Mouse (Mus musculus) bone marrow, adult 2 months (tissue): ENCODE measurements around the gene Lrrc71. TPM values are rescaled to one million over a fixed set of nuclear protein-coding genes. Genes with fewer than 3 reads are reported as not detected.

ENCODE experiments used
- H3K27ac ChIP-seq: fragments of 200-500 bp; 2 replicates; pipeline ENCODE4 v1.5.1; 2012; ENCODE audit warnings: low read depth, mild to moderate bottlenecking, control low read depth, inconsistent platforms, low read length; ENCODE audit not compliant: control insufficient read depth, poor library complexity, insufficient read depth
- H3K4me1 ChIP-seq: fragments of 200-500 bp; 2 replicates; pipeline ENCODE4 v1.6.1; 2011; ENCODE audit warnings: low read length; ENCODE audit not compliant: control insufficient read depth, insufficient read depth
- H3K4me3 ChIP-seq: fragments of 200-500 bp; replicated peaks from 2 replicates; pipeline ENCODE3; 2011; ENCODE audit warnings: mild to moderate bottlenecking, low read depth, low read length, control low read depth; ENCODE audit not compliant: control insufficient read depth
- CTCF ChIP-seq: fragments of 200-500 bp; IDR thresholded peaks from 2 replicates; pipeline ENCODE4 v1.5.1; 2011; ENCODE audit warnings: low read length, control low read depth; ENCODE audit not compliant: control insufficient read depth, insufficient read depth
- POLR2A ChIP-seq: fragments of 200-500 bp; IDR thresholded peaks from 2 replicates; pipeline ENCODE4 v1.6.1; 2011; ENCODE audit warnings: low read depth, mild to moderate bottlenecking, control low read depth, low read length, borderline replicate concordance; ENCODE audit not compliant: control insufficient read depth
- WGBS: fragments of 180-500 bp; shearing (Covaris S2); methylation state at CpG from one replicate; pipeline ENCODE4 v1.1.7; 2018; 5-methylcytosine and 5-hydroxymethylcytosine counted together
- polyA plus RNA-seq: library from polyadenylated mRNA; stranded (reverse); fragments of >200 nt; gene quantifications from 2 replicates; pipeline ENCODE4 v1.2.4, GENCODE M21; 2011; ENCODE audit warnings: low replicate concordance; ENCODE audit not compliant: missing spikeins, insufficient read depth, insufficient read length

Gene Lrrc71
- polyA plus RNA-seq, 1 experiment, result 11.7 TPM

DNA sequence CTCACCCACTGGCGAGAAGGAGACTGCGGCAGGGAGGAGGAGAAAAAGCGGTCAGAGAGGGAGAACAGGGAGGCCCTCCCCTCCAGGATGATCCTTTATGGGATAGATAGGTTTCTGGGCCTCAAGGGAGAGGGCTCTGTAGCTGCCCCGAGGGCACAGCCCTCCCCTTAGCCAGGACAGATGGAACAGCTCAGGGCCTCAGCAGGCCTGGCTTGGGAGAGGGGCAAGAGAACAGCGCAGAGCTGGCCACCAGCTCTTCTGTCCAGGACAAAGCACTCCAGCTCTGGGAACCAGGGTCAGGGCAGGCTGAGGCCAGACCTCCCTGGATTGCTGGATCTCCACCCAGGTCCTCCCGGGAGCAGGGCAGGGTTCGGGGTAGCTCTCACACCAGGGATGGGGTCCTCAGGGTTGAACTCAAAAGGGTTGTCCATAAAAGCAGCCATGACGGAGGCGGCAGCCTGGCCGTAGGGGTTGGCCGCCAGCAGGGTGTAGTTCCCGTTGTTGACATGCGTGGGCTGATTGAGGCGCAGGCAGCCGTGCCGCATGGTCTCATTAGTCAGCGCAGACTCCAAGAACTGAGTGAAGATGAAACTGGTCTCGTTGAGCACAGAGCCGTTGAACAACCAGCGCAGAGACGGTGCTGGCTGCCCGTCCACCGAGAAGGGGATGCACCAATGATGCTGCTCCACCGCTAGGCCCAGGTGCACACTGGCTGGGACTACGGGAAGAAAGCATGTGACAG lies 35.0 kb upstream of the Lrrc71 start:
- no peaks in the 10 kb centered on the region for H3K4me1 ChIP-seq
- no peak overlapping the region for H3K4me3 ChIP-seq
- WGBS, result 85% methylated on average over 25 of the region's 25 CpGs
- H3K27ac ChIP-seq, result no peak overlapping the region
- TF ChIP-seq CTCF, result no peak
- no peak for TF ChIP-seq POLR2A

DNA sequence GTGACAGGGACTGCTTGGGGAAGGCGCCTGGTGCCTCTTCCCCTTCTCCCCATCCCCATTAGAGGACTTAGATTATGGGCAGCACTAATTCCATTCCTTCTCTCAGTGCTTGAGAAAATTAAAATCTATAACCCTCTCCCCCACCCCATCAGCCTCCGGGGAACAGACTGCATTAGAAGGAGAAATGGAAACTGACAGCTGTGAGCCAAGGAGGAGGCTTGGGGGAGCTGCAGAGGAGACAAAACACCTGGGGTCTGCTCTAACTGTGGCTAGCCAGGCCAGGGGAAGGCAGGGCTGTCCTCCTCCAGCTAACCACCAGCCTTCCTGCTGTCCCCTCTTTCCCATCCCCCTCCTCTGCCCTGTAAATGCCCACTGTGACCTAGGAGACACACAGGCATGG lies 30.7 kb upstream of the Lrrc71 start:
- 60% methylated on average over 2 of the region's 2 CpGs for WGBS
- no peak for TF ChIP-seq CTCF
- no peak for TF ChIP-seq POLR2A
- Histone ChIP-seq H3K4me1 (no peaks in the 10 kb centered on the region), H3K27ac (no peak overlapping the region), H3K4me3 (no peak overlapping the region)

GRCm38 (mm10) chr3:87778283-87778682 lies 29.9 kb upstream of the Lrrc71 start:
- H3K4me1 ChIP-seq, result no peaks in the 10 kb centered on the region
- no peak overlapping the region for H3K27ac ChIP-seq
- TF ChIP-seq CTCF (no peak), POLR2A (no peak)
- 62% methylated on average over 23 of the region's 23 CpGs for WGBS
- H3K4me3 ChIP-seq, result no peak overlapping the region

DNA sequence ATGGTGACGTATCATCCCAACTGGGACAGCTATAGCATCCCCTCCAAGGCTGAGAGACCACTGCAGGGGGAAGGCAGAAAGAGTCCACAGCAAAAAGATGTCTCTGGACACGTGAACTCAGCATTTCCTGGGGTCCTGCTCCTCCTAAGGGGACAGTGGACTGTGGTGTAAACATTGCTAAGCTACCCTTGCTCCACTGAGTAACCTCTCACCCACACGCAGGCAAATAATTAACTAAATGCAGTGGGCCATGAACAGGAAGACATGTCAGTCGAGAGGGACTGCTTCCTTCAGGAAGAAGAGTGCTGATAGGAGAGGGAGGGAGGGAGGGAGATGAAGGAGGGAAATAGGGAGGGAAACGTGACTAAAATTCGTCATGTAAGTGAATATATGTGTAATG lies 22.7 kb upstream of the Lrrc71 start:
- Histone ChIP-seq H3K4me3 (no peak overlapping the region), H3K27ac (no peak overlapping the region), H3K4me1 (peaks cover 3% of the 10 kb centered on the region)
- WGBS, result 40% methylated on average over 6 of the region's 6 CpGs
- no peak for TF ChIP-seq POLR2A
- no peak for TF ChIP-seq CTCF

DNA sequence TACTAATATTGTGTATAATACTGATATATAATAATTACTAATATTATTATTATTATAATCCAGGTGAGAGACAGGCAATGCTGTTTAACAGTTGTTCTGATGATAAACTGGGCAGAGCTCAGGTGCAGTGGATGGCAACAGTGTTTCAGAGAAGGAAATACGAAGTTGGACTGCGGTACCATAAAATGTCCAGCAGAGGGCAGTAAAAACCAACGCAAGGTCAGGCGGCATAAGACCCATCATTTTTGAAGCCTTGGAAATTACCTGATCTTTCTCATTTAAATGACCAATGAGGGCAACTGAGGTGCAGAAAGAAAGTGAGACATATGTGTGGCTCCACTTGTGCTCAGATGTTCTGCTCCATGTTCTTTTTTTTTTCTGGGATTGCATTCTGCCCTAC lies 21.9 kb upstream of the Lrrc71 start:
- WGBS, result under 1% methylated on average over 4 of the region's 4 CpGs
- Histone ChIP-seq H3K4me1 (peaks cover 4% of the 10 kb centered on the region), H3K4me3 (no peak overlapping the region), H3K27ac (no peak overlapping the region)
- peak; percentile 47 for TF ChIP-seq CTCF
- no peak for TF ChIP-seq POLR2A

DNA sequence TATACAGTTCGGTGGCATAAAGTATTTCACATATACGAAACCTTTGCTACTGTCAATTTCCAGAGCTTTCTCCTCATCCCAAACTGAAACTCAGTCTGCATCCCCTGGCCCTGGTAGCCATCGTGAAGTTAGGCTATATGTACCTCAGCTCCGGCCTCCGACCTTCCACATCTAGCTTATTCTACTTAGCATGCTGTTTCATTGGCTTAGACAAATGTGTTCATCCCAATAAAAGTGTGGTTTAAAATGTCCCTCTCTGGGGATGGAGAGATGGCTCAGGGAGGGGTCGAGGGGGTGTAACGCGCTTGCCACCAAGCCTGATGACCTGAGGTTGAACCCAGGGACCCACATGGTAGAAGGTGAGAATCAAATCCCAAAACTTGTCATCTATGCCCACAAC lies 21.1 kb upstream of the Lrrc71 start:
- Histone ChIP-seq H3K4me3 (no peak overlapping the region), H3K4me1 (peaks cover 4% of the 10 kb centered on the region)
- WGBS, result 70% methylated on average over 8 of the region's 8 CpGs

DNA sequence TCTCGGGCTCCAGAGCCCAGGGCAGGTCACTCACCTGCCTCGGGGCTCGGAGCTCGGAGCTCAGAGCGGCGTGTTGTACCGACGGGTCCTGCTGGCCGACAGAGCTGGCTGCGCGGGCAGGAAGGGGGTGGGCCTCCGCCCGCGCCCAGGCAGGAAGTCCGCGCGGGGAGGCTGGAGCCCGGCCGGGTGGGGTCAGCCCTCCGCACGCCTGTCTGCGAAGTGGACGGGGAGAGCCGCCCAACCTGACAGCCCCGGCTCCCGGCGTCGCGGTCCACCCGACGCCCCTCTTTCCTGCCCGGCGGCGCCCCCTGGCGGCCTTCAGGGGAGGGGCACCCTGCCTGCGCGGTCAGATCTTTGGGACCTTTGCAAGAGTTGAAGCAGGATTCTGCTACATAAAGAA lies 20.4 kb upstream of the Lrrc71 start:
- TF ChIP-seq CTCF (peak; percentile 67), POLR2A (peak; percentile 54; the same call in 1 of the 2 replicates)
- Histone ChIP-seq H3K4me3 (peak overlapping the region; percentile 45), H3K4me1 (peaks cover 4% of the 10 kb centered on the region), H3K27ac (peak overlapping the region; percentile 41)
- WGBS, result 1% methylated on average over 37 of the region's 37 CpGs

More for the DNA sequence above, 21.1 kb upstream of the Lrrc71 start:
- no peak for TF ChIP-seq POLR2A
- no peak for TF ChIP-seq CTCF
- no peak overlapping the region for H3K27ac ChIP-seq

DNA sequence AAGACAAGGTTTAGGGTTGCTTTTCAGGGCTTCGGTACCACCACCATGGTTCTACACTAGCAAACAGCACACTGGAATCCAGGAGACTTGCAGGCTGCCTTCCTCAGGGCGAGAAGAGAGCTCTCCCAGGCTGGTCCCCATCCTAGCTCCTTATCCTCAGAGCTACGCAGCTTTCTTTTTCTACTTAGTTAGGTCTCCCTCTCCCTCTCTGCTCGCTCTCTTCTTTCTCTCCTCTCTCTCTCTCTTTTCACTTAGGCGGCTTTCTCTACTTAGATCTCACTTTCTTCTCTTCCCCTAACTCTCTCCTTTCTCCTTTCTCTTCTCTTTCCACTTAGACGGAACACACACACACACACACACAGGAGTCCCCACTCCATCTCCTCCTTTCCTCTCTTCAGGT lies 20.0 kb upstream of the Lrrc71 start:
- 10% methylated on average over 6 of the region's 6 CpGs for WGBS
- H3K27ac ChIP-seq, result peak overlapping the region; percentile 41
- no peak for TF ChIP-seq POLR2A
- H3K4me3 ChIP-seq, result peak overlapping the region; percentile 45
- H3K4me1 ChIP-seq, result peaks cover 4% of the 10 kb centered on the region

DNA sequence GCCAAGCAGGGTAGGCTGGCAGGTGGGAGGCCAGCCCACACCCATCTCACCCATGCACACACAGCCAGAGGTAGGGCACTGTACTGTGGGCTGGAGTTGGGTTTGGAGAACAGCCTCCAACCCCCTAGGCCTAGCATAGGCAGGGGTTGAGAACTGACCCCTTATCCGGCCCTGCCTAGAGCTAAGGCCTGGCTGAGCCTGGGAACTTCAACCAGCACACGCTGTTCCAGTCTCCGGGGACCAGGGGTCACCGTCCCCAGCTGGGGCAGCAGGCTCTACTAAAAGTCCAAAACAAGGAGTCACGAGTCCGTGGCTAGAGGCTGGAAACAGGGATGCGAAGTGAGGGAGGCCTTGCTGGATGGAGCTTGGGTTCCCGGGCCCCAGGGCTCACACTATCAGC lies 19.3 kb upstream of the Lrrc71 start:
- TF ChIP-seq CTCF, result no peak
- TF ChIP-seq POLR2A, result no peak
- peaks cover 4% of the 10 kb centered on the region for H3K4me1 ChIP-seq
- peak overlapping the region; percentile 7 for H3K4me3 ChIP-seq
- 26% methylated on average over 8 of the region's 8 CpGs for WGBS
- H3K27ac ChIP-seq, result peak overlapping the region; percentile 49
